Mouse (Mus musculus): ENCODE measurements at regions not wholly inside any gene's neighbourhood (a gene's known extent, or its start where the extent isn't known, plus 50 kb on each side); places are given as distances from the start of the nearest gene placed in this dataset.

DNA sequence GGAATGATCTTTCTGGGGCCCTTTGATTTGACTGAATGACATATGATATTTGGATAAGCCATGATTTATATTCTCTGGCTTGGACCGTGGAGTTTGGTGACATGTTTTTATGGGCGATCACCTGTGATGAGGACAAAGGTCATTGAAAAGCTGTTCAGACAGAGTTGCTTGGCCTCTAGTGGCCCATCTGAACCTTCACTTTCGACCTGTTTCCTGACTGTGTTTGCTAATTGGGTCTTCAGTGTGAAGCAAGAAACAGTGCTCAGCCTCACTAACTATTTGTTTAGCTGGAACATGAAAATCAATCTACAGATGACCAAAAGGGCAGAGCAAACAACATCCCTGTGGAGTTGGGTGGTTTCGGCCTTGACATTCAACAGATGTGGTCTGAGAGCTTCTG, 357.8 kb downstream of the Stim2 start:
- TF ChIP-seq CTCF (IDR thresholded peaks at IDR 0.05; ENCODE audit: insufficient read depth, low read length) (no peak), POLR2A (IDR thresholded peaks at IDR 0.05; ENCODE audit: borderline replicate concordance, extremely low read depth, low read depth, low read length) (no peak)
